Mouse (Mus musculus) spleen, postnatal 10 days (tissue): ENCODE data around the gene Spesp1.

Experiments used
- DNase-seq, 2 experiments: peaks; one replicate each; pipeline ENCODE4 v3.0.0; 2021 to 2022; ENCODE audit warnings: low spot score in 2 of 2

Spesp1 gene

DNA sequence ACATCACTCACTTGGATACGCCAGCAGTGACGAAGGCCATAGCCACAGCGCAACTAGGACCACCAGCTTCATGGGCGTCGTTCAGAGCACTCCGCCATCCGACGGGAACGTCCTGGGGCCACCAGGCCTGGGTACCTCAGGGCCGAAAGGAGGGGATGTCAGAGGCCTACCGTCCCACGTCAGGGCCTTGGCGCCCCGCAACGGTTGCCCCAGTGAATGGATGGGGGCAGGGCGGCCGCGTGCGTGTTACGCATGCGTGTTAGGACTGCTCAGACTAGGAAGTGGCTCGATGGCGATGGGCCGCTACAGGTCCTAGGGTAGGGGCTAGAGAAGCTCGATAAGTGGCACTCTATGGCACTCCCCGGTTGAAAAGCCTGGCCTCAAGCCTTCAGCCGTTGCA lies at the start of gene Spesp1:
Spesp1 (minus strand) TSS at position 218 of the 400 bp plus-strand sequence.
- no peak for DNase-seq

DNA sequence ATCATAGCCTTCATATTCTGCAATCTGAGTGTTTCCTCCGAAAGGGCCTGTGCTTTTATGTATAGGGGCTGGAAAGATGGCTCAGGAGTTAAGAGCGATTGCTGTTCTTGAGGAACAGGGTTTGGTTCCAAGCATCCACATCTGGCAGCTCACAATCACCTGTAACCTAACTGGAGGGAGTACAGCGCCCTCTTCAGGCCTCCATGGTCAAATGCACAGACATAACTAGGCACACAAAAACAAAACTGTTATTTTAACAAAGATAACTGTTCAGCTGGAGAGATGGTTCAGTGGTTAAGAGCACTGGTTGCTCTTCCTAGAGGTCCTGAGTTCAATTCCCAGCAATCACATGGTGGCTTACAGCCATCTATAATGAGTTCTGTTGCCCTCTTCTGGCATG lies 44.0 kb upstream of the Spesp1 start:
- DNase-seq = no peak

DNA sequence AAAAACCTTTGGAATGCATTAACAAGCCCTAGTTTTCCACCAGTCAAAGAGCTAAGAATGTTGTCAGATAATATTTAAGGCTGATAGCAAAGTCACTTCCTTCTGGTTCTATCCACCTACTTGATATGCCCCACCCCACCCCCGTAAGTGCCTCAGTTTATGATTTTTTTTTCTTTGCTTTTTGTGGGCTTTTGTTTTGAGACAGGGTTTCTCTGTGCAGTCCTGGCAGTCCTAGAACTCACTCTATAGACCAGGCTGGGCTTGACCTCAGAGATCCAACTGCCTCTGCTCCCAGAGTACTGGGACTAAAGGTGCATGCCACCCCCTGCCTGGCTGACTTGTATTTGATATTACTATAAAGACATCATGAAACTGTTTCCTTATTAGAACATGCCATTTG lies 41.8 kb upstream of the Spesp1 start:
- DNase-seq = no peak

DNA sequence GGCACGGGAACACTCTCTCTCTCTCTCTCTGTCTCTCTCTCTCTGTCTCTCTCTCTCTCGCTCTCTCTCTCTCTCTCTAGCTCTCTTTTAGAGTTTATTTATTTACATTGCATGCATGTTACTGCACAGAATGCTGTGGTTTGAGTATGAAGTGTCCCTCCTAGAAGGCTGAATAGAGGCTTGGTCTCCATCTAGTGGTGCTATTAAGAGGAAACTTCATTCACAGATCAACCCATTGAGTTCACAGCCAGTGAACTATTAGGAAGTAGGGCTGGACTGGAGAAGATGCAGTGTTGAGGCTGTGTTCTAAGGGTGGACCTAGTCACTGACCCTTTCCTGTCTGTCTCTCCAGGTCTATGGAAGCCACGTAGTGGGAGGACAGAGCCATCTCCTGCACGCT lies 36.7 kb upstream of the Spesp1 start:
- no peak for DNase-seq

DNA sequence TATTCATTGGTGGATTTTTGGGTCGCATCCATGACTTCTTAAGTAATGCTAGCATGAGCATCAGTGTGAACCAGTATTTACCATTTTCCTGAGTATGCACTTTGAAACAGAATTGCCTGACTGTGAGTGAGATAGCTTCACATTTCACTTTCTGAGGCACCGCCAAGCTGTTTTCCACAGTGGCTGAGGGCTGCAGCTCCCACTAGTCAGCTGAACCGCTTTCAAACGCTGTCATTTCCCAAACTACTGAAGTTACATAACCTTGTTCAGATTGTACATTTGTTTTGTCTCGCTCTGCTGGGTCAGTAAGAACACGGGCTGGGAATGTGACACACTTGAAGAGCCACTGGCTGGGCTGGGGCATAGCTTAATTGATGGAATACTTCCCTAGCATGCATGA lies 33.5 kb upstream of the Spesp1 start:
- DNase-seq = no peak

DNA sequence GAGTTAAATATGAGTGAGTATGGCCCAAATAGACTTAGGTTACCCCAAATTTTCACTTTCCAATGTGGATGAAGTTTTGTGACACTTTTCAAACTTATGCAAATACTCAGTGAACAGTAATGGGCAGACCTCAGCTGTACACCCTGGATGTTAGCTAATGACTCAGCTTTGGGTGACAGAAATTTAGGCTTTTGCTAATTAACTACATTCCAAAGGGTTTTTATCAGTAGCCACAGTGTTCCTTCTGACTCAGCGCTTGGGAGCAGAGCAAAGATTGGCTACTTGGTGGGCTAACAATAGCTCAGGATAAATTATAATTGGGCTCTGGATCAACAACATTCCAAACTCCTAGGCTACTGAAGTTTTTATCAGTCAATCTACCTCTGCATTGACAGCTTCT lies 14.9 kb upstream of the Spesp1 start:
- DNase-seq = no peak

DNA sequence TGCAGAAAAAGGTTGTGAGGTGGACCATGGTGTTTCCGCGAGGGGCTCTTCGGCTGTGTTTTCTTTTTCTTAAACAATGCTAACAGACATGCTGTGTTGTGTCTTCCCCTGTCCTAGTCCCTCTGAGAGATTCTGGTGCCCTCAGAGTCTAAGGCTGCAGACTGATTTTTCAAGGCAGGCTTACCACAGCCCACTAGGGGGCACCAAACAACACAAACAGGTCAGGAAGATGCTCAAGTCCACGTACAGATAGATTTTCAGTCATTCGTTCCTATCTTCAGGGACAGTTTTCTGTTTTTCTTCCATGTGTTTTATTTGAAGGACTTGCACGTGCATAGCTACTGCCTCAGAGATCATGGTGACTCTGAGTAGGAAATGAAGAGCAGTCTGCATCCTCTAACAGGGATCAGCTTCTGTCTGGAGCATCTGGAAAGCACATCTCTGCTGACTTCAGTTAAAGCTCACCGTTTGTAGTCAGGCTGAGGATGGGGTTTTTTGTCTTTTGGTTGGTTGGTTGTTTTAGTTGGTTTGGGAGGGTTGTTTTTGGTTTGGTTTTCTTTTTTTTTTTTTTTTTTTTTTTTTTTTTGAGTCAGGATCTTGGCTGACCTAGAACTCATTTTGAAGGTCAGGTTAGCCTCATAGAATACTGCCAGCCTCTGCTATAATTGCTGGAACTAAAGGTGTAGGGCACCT lies 13.1 kb upstream of the Spesp1 start:
- peak; percentile 50 to 83 for DNase-seq

DNA sequence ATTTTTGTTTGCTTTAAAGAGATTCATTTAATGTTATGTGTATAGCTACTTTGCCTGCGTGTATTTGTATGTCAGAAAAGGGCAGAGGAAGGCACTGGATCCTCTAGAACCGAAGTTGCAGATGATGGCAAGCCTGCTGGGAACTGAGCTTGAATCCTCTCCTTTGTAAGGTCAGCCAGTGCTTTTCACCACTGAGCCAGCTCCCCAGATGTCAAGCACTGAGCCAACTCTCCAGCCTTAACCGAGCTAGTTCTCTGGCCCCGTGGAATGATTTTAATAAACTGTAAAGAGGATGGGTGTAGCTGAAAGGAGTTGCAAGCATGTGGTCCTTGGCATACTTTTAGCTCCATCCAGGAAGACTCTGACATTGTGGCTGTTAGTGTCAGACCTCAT lies 5.6 kb upstream of the Spesp1 start:
- no peak for DNase-seq

DNA sequence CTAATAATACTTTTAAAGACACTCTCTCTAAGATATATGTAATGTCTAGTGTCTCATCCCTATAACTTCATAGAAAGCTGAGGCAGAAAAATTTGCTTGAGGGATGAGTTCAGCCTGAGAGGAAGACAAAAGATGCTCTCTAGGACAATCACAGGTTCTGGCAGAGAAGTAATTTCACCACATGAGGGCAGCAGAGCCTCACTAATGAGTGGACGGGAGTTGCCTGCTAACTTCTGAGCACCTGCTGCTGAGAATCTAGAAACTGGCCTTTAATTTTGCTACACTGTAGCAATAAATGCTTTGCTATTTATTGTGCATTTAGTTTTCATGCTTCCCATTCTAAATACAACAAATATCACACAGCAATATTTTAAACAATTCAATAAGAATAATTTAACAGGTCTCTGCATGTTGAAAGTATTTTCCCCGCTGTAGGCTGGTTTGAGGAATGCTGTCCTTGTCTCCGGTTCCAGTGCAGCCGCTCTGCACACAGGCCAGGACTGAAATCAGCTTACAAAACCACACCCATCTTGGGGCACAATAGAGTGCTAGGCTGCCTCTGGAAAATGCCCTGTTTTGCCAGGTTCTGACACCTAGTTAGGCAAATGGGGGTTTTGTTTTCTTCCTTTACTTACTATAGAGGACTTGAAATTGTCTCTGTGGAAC lies 5.1 kb upstream of the Spesp1 start:
- peak; percentile 19 to 78 for DNase-seq

DNA sequence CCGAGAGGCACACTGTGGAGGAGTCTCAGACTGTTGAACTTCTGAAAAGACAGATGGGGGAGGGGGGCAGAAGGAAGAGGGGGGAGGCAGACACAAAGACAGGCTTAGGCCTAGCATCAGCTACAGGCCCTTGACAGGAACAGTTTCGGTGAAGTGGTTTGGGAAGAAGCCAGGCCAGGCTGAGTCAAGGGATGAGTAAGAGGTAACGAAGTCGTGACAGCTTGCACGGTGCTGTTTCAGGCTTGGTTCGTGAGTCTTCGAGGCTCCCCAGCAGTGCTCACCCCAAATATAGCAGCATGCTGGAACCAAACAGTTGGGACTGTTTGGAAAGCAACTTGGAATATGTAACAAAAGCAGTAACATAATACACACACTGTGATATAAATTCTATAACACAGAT lies 2.3 kb upstream of the Spesp1 start:
- no peak for DNase-seq

DNA sequence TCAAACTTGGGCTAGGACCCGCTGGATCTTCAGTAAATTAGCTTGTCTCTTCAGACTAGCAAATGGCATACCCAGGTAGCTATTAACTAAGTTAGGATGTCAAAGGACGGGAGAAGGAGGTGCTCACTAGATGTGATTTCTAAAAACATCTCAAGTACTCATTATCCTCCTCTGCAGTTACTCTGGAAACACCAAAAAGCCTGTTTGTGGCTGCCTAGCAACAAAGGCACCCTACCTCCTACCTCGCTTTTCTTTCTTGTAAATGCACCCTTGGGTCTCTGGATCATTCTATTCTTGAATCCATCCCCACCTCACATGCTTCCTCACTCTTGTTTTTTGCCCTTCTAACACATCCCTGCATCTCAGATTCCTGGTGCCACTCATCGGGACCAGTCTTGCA lies 5.1 kb downstream of the Spesp1 start:
- no peak for DNase-seq

DNA sequence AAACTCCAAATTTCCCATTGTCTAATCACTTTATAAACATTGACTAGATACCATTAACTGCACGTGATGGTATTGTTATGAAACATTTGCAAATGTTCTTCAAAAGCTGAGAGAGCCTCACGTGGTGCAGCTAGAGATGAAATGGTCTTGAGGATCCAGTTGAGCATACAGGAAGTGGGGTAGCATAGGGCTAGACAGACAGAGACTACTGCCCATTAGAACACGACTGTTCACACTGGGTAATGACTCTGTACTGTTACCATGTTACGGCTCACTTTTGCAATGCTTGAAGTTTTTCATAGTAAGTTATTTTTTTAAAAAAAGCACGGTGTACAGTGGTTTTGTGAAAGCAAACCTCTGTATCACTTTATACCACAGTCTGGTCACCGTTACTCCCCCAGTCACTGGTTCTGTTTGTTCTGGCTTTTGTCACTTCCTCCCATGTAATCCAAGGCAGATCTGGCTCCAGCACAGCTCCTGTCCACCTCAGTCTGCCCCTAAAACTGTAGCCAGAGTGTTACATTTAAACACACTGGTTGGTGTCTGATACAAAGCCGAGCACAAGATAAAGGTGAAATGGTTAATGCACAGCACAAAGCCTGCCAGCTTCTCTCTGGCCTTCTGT lies 11.1 kb downstream of the Spesp1 start:
- DNase-seq = no peak

DNA sequence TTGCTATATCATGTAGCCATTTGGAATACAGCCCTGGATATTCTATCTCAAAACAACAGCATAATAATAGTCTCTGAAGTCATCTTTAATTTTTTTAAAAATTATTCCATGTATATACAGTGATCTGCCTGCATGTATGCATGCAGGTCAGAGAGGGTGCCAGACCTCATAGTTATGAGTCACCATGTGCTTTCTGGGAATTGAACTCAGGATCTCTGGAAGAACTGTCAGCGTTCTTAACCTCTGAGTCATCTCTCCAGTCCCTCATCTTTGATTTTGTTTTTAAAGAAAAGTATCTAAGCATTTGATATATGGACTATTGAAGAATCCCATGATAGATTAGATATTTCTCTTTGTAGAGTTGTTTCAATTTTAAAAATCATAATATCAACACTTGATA lies 12.8 kb downstream of the Spesp1 start:
- DNase-seq = no peak

DNA sequence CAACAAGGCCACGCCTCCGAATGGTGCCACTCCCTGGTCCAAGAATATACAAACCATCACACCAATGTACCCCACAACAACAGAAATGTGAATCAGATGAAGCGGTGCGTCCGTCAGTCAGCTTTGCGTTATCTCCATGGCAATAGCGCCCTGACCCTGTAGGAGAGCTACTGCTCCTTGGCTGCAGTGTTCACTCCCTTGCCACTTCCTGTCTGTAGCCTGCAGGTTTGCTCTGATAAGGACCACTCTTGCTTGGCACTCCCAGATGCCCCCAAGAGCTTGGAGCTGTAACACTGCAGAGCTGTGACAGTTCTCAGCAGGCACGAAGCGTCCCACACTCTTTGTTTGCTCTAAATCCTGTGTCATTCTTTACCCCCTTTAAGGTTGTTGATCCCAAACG lies 16.7 kb downstream of the Spesp1 start:
- DNase-seq = no peak

DNA sequence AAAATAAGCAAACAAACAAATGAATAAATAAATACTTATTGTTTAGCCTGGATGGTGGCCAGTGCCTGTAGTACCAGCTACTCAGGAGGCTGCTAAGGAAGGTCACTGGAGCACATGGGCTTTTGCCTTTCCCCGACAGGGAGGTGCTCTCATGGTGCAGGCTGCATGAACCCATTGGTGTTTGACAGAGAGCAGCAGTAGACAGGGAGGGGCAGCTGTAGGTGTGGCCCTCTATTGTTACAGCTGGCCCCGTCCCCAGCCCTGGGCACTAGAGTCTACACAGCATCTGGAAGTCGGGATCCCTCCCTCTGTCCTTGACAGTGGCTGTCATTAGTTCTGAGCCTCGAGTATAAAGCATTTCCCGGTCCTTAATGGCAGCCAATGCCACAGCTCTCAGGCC lies 18.4 kb downstream of the Spesp1 start:
- DNase-seq = no peak

DNA sequence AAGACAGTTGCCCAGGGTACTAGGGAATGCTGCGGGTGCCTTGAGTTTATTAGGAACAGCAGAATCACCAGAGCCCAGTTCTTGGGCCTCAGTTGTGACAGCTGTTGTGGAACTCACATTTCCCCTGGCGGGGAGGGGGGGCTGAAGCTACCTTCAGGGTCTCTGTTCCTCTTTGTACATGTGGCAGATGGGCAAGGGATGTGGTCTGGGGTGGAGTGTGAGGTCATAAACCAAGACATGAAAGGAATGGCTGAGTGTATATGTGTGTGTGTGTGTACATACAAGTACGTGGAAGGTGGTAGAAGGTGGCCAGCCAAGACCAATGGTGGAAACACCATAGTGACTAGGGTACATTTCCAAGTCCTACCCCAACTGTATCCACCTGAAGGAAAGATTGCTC lies 20.6 kb downstream of the Spesp1 start:
- DNase-seq = peak in 1 of 2 experiments; percentile 51

DNA sequence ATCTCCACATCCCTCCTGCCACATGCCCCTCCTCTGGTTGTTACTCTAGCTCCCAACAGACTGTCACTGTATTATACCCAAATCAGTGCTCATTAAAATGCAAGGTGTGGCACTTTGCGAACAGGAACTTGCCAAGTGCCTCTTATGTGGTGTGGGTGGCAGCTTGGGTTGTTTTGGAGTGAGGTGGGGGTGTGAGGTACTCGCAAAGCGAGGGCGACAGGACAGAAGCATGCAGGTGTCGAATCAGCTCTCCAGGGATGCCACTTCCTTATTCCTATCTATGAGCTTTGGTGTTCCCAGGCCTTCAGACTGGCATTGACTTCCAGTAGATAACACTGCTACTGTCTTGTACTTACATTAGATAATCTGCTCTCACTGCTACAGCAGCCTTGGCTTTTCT lies 21.0 kb downstream of the Spesp1 start:
- DNase-seq = peak in 1 of 2 experiments; percentile 36

DNA sequence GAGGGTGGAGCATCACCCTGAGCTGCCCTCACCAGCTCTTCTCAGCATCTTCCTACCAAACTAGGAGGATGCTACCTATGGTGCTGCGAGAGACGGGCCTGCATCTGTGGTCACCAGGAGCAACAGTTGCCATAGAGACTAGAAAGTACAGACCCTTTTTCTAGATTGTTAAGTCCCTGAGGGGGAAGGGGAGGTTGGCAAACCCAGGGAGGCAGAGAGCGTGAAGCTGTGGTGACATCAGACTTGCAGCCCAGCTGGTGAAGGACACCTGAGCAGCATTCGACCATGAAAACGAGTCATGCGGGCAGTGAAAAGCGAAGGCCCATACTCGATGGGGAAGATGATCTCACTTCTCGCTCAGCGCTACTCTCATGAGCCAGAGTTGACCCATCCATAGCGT lies 24.0 kb downstream of the Spesp1 start:
- no peak for DNase-seq

DNA sequence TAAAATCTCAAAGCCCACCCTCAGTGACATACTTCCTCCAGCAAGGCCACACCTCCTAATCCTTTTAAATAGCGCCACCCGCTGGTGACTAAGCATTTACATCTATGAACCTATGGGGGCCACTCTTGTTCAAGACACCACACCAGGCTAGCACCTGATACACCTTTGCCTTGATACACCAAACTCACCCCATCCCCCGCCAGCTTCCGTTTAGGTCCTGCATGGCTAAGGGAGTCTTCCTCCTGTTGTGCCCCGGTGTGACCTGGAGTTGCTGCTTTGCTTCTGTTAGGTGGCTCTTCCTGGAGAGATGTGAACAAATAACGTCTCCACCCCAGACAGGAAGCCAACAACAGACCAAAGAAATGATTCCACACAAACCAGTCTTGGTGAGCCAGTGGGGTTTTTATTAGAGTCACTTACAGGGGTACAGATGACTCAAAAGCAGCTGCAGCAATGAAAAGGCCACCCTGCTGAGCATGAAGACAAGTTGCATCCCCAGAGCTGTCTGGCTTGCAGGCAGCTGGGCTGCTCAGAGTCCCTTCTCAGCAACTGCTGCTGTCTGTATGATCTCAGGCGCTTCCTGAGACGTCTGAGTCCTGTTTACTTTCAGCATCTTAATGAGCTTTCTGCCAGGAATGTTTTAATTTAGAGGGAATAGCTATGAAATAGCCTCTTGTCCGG lies 26.0 kb downstream of the Spesp1 start:
- DNase-seq = peak in 1 of 2 experiments; percentile 24

DNA sequence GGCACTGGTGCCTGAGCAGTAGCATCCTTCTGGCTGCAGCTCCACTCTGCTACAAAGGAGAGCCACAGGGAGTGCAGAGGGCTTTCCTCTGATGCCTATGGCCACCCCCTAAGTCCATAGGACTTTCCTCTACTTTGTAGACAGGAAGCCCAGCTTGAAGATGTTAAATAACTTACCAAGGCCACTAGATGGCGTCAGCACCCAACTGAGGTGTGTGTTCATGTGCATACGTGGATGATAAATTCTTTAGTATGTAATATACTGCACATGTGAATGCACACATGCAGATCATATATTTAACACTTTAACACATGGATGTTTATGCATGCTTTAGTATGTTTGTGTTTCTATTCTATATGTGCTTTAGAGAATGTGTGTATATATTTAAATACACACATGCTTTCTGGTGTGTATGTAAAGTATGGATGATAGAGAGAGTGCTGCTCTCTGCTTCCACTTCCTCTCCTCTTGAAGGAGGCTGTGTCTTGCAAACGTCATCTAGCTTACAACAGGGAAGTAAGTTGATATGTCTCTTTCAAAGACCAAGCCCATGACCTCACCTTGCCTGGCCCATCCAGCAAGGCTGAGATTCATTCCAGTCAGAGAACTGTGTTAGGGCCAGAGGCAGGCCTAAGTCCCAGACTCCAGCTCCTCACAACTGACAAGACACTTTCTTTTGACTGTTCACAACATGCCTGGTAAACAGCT lies 28.1 kb downstream of the Spesp1 start:
- DNase-seq = peak in 1 of 2 experiments; percentile 23

DNA sequence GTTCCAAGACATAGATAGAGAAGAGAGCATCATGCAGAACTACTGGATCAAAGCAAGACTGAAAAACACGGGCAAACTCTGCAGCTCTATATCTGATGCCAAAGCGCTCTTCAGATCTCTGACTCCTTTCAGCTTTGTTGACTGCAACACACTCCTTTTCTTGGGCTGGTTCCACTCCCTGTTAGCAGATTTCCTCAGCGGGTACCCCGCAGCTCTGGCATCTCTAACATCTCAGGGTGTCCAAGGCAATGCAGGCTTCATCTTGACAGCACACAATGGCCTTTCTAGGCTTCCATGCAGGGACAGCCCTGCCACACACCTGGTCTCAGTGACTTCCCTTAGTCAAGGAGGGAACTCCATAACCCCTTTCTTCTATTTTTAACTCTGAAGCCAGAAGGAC lies 31.7 kb downstream of the Spesp1 start:
- DNase-seq = no peak

DNA sequence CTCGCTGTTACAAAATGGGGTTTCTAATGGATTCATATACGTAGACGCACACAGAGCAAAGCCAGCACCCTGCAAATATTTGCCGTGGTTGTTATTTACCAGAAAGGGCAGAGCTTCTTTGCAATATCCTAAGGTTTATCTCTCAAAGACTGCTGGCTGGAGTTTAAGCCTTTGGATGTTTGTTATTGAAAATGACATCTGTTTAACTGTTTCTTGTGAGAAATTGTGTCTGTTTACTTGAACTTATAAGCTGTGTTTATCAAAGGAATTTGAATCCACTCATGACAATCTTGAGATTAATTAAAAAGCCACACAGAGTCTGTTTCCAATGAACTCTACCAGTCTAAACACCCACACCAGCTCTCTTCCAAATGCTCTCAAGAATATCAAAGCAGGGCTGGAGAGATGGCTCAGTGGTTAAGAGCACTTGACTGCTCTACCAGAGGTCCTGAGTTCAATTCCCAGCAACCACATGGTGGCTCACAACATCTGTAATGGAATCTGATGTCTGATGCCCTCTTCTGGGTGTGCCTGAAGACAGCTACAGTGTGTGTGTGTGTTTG lies 35.5 kb downstream of the Spesp1 start:
- no peak for DNase-seq
